Mouse (Mus musculus): ENCODE measurements at regions not wholly inside any gene's neighbourhood (a gene's known extent, or its start where the extent isn't known, plus 50 kb on each side); places are given as distances from the start of the nearest gene placed in this dataset.

- no peak overlapping the region for H3K27ac ChIP-seq
- H3K4me3 ChIP-seq, result no peak overlapping the region
- H3K27me3 ChIP-seq (ENCODE audit: low read depth, poor library complexity, severe bottlenecking), result peaks cover 60% of the 10 kb centered on the region
- no peaks in the 10 kb centered on the region for H3K36me3 ChIP-seq
- no peaks in the 10 kb centered on the region for H3K9me3 ChIP-seq (replicated peaks)
- H3K4me1 ChIP-seq, result no peaks in the 10 kb centered on the region
- WGBS, result 87% methylated on average over 2 of the region's 2 CpGs
- DNase-seq (ENCODE audit: low spot score), result no peak
Observed at GRCm38 (mm10) chr9:61268681-61269080, 103.5 kb upstream of the Tle3 start.

GRCm38 (mm10) chr9:61269151-61269870 lies 102.9 kb upstream of the Tle3 start:
- DNase-seq (ENCODE audit: low spot score), result no peak
- Histone ChIP-seq H3K27me3 (ENCODE audit: low read depth, poor library complexity, severe bottlenecking) (peaks cover 63% of the 10 kb centered on the region), H3K4me3 (no peak overlapping the region), H3K4me1 (no peaks in the 10 kb centered on the region), H3K9me3 (replicated peaks) (no peaks in the 10 kb centered on the region), H3K36me3 (no peaks in the 10 kb centered on the region), H3K27ac (no peak overlapping the region)
- 87% methylated on average over 5 of the region's 5 CpGs for WGBS

GRCm38 (mm10) chr9:61271243-61271642 lies 100.9 kb upstream of the Tle3 start:
- Histone ChIP-seq H3K9me3 (replicated peaks) (no peaks in the 10 kb centered on the region), H3K4me1 (no peaks in the 10 kb centered on the region), H3K27ac (no peak overlapping the region), H3K4me3 (no peak overlapping the region), H3K36me3 (no peaks in the 10 kb centered on the region), H3K27me3 (ENCODE audit: low read depth, poor library complexity, severe bottlenecking) (peaks cover 69% of the 10 kb centered on the region)
- whole genome bisulfite sequencing, result 86% methylated on average over 1 of the region's 1 CpGs
- DNase-seq (ENCODE audit: low spot score), result no peak

GRCm38 (mm10) chr9:61271769-61272352 lies 100.3 kb upstream of the Tle3 start:
- H3K27ac ChIP-seq, result no peak overlapping the region
- WGBS, result 73% methylated on average over 5 of the region's 5 CpGs
- no peaks in the 10 kb centered on the region for H3K4me1 ChIP-seq
- no peaks in the 10 kb centered on the region for H3K36me3 ChIP-seq
- DNase-seq (ENCODE audit: low spot score), result no peak
- H3K4me3 ChIP-seq, result no peak overlapping the region
- H3K9me3 ChIP-seq (replicated peaks), result no peaks in the 10 kb centered on the region
- H3K27me3 ChIP-seq (ENCODE audit: low read depth, poor library complexity, severe bottlenecking), result peaks cover 71% of the 10 kb centered on the region

GRCm38 (mm10) chr9:61274020-61274419 lies 98.1 kb upstream of the Tle3 start:
- WGBS, result 84% methylated on average over 9 of the region's 9 CpGs
- Histone ChIP-seq H3K36me3 (no peaks in the 10 kb centered on the region), H3K27ac (no peak overlapping the region), H3K27me3 (ENCODE audit: low read depth, poor library complexity, severe bottlenecking) (peaks cover 78% of the 10 kb centered on the region), H3K4me1 (peaks cover 18% of the 10 kb centered on the region), H3K9me3 (replicated peaks) (no peaks in the 10 kb centered on the region), H3K4me3 (no peak overlapping the region)
- no peak for DNase-seq (ENCODE audit: low spot score)

- peaks cover 53% of the 10 kb centered on the region for H3K4me1 ChIP-seq
- peaks cover 81% of the 10 kb centered on the region for H3K27me3 ChIP-seq (ENCODE audit: low read depth, poor library complexity, severe bottlenecking)
- no peaks in the 10 kb centered on the region for H3K9me3 ChIP-seq (replicated peaks)
- WGBS, result 6% methylated on average over 21 of the region's 21 CpGs
- H3K4me3 ChIP-seq, result peak overlapping the region; percentile 24
- H3K36me3 ChIP-seq, result no peaks in the 10 kb centered on the region
- no peak for DNase-seq (ENCODE audit: low spot score)
- H3K27ac ChIP-seq, result no peak overlapping the region
Observed at GRCm38 (mm10) chr9:61277369-61278215, 94.6 kb upstream of the Tle3 start.

GRCm38 (mm10) chr9:61278216-61278758 lies 93.9 kb upstream of the Tle3 start:
- H3K36me3 ChIP-seq, result no peaks in the 10 kb centered on the region
- peak overlapping the region; percentile 24 for H3K4me3 ChIP-seq
- no peaks in the 10 kb centered on the region for H3K9me3 ChIP-seq (replicated peaks)
- no peak for DNase-seq (ENCODE audit: low spot score)
- WGBS, result 9% methylated on average over 12 of the region's 12 CpGs
- H3K4me1 ChIP-seq, result peaks cover 60% of the 10 kb centered on the region
- H3K27ac ChIP-seq, result no peak overlapping the region
- peaks cover 81% of the 10 kb centered on the region for H3K27me3 ChIP-seq (ENCODE audit: low read depth, poor library complexity, severe bottlenecking)

GRCm38 (mm10) chr9:61279044-61279543 lies 93.1 kb upstream of the Tle3 start:
- WGBS, result 7% methylated on average over 9 of the region's 9 CpGs
- H3K9me3 ChIP-seq (replicated peaks), result no peaks in the 10 kb centered on the region
- H3K36me3 ChIP-seq, result no peaks in the 10 kb centered on the region
- DNase-seq (ENCODE audit: low spot score), result peak; percentile 50
- H3K27ac ChIP-seq, result peak overlapping the region; percentile 47
- H3K27me3 ChIP-seq (ENCODE audit: low read depth, poor library complexity, severe bottlenecking), result peaks cover 81% of the 10 kb centered on the region
- H3K4me3 ChIP-seq, result peak overlapping the region; percentile 10; the same call in 1 of the 2 replicates
- peaks cover 63% of the 10 kb centered on the region for H3K4me1 ChIP-seq

GRCm38 (mm10) chr9:61280856-61281582 lies 91.1 kb upstream of the Tle3 start:
- Histone ChIP-seq H3K27me3 (ENCODE audit: low read depth, poor library complexity, severe bottlenecking) (peaks cover 87% of the 10 kb centered on the region), H3K36me3 (no peaks in the 10 kb centered on the region), H3K27ac (no peak overlapping the region), H3K9me3 (replicated peaks) (no peaks in the 10 kb centered on the region), H3K4me3 (no peak overlapping the region), H3K4me1 (peaks cover 63% of the 10 kb centered on the region)
- WGBS, result 58% methylated on average over 12 of the region's 12 CpGs
- DNase-seq (ENCODE audit: low spot score), result no peak

- 77% methylated on average over 5 of the region's 5 CpGs for WGBS
- Histone ChIP-seq H3K27me3 (ENCODE audit: low read depth, poor library complexity, severe bottlenecking) (peaks cover 72% of the 10 kb centered on the region), H3K27ac (no peak overlapping the region), H3K36me3 (no peaks in the 10 kb centered on the region), H3K4me1 (peaks cover 52% of the 10 kb centered on the region), H3K9me3 (replicated peaks) (no peaks in the 10 kb centered on the region), H3K4me3 (no peak overlapping the region)
- DNase-seq (ENCODE audit: low spot score), result no peak
Observed at GRCm38 (mm10) chr9:61283311-61283710, 88.9 kb upstream of the Tle3 start.

GRCm38 (mm10) chr9:61284201-61285021 lies 87.8 kb upstream of the Tle3 start:
- H3K27ac ChIP-seq, result peak overlapping the region; percentile 27; the same call in 1 of the 2 replicates
- H3K9me3 ChIP-seq (replicated peaks), result no peaks in the 10 kb centered on the region
- H3K36me3 ChIP-seq, result no peaks in the 10 kb centered on the region
- 91% methylated on average over 8 of the region's 8 CpGs for WGBS
- no peak for DNase-seq (ENCODE audit: low spot score)
- H3K27me3 ChIP-seq (ENCODE audit: low read depth, poor library complexity, severe bottlenecking), result peaks cover 66% of the 10 kb centered on the region
- no peak overlapping the region for H3K4me3 ChIP-seq
- H3K4me1 ChIP-seq, result peaks cover 46% of the 10 kb centered on the region
